In the genomic region with DNA sequence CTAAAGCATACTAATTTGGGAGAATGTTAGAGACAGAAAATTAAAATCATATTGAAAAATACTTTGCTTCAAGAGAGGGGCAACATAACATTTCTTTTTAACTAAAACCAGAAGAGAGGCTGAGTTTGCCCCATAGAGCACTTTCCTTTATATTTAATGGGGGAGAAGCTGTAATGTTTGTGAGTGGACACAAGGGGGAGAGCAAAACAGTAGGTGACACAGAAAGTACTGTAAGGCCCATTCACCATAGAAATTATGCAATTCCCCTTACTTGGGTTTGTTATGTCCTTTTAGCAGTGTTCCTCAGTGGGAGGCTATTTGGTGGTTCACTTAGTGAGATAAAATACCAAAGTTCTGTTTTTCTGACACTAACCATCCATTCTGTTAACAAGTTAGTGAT, we compare ENCODE assay signal across 9 mouse cellular contexts. TPM values are rescaled to one million over a fixed set of nuclear protein-coding genes. Genes with fewer than 3 reads are reported as not detected.
DNase-seq lines count a peak whose midpoint lies in the region; ATAC-seq lines count a peak whose summit lies in the region.
"Had no signal": no experiment of that assay in that cellular context is flagged by ENCODE, and none has a peak within 500 bp of the region (broad histone marks: within the 10 kb centered on the region; RNA-seq: fewer than 3 reads in every experiment).

No protein-coding gene starts in this region.

- DNase-seq in hindbrain, embryonic 14.5 days (ENCODE audit: low spot score): peak; percentile 50
- DNase-seq in neural tube, embryonic 11.5 days (ENCODE audit: low spot score): no peak
- DNase-seq in neural tube, embryonic 10.5 days (ENCODE audit: extremely low spot score, low spot score): no peak
- DNase-seq in embryo, embryonic 10.5 days (ENCODE audit: low spot score): peak; percentile 17
- DNase-seq in spleen, adult 12 weeks (ENCODE audit: low spot score): no peak
- no peak for DNase-seq in urinary bladder, postnatal 4 days (ENCODE audit: low spot score in 2 of 2)

- no peaks in the 10 kb centered on the region for H3K9me3 ChIP-seq in hindbrain, embryonic 14.5 days (ENCODE audit: control insufficient read depth, low read length)
- no peaks in the 10 kb centered on the region for H3K9me3 ChIP-seq in hindbrain, embryonic 13.5 days
- no peaks in the 10 kb centered on the region for H3K9me3 ChIP-seq in neural tube, embryonic 11.5 days (ENCODE audit: control insufficient read depth, low read length)

- no peaks in the 10 kb centered on the region for H3K4me1 ChIP-seq in hindbrain, embryonic 14.5 days (replicated peaks; ENCODE audit: control insufficient read depth, insufficient read depth, low read length)
- H3K4me1 ChIP-seq in hindbrain, embryonic 13.5 days (replicated peaks): no peaks in the 10 kb centered on the region
- H3K4me1 ChIP-seq in neural tube, embryonic 11.5 days (ENCODE audit: control insufficient read depth, insufficient read depth, low read length): no peaks in the 10 kb centered on the region

- no peaks in the 10 kb centered on the region for H3K36me3 ChIP-seq in hindbrain, embryonic 14.5 days (replicated peaks; ENCODE audit: control insufficient read depth, insufficient read depth)
- H3K36me3 ChIP-seq in hindbrain, embryonic 13.5 days: no peaks in the 10 kb centered on the region
- no peaks in the 10 kb centered on the region for H3K36me3 ChIP-seq in neural tube, embryonic 11.5 days (ENCODE audit: control insufficient read depth, insufficient read depth, low read length)

- no peaks in the 10 kb centered on the region for H3K27me3 ChIP-seq in hindbrain, embryonic 14.5 days (ENCODE audit: control insufficient read depth, insufficient read depth, low read length)
- H3K27me3 ChIP-seq in hindbrain, embryonic 13.5 days: no peaks in the 10 kb centered on the region
- H3K27me3 ChIP-seq in neural tube, embryonic 11.5 days (ENCODE audit: control insufficient read depth, insufficient read depth, low read length): no peaks in the 10 kb centered on the region

- no peak overlapping the region for H3K9ac ChIP-seq in hindbrain, embryonic 14.5 days
- H3K9ac ChIP-seq in hindbrain, embryonic 13.5 days: no peak overlapping the region
- H3K9ac ChIP-seq in neural tube, embryonic 11.5 days (ENCODE audit: low read length): no peak overlapping the region

- no peak for ATAC-seq in hindbrain, embryonic 14.5 days (ENCODE audit: low FRiP score)
- ATAC-seq in hindbrain, embryonic 13.5 days (ENCODE audit: low FRiP score): no peak
- peak; percentile 20; the same call in 1 of the 2 replicates for ATAC-seq in neural tube, embryonic 11.5 days (ENCODE audit: insufficient read depth, low FRiP score, low TSS enrichment)

- H3K4me2 ChIP-seq in hindbrain, embryonic 14.5 days (replicated peaks): no peak overlapping the region
- H3K4me2 ChIP-seq in hindbrain, embryonic 13.5 days: no peak overlapping the region
- no peak overlapping the region for H3K4me2 ChIP-seq in neural tube, embryonic 11.5 days (ENCODE audit: low read depth)

- no peak overlapping the region for H3K27ac ChIP-seq in hindbrain, embryonic 14.5 days
- no peak overlapping the region for H3K27ac ChIP-seq in hindbrain, embryonic 13.5 days
- no peak overlapping the region for H3K27ac ChIP-seq in neural tube, embryonic 11.5 days (ENCODE audit: low read depth, low read length)

- no peak overlapping the region for H3K4me3 ChIP-seq in hindbrain, embryonic 14.5 days (replicated peaks; ENCODE audit: low read length)
- H3K4me3 ChIP-seq in hindbrain, embryonic 13.5 days: no peak overlapping the region
- no peak overlapping the region for H3K4me3 ChIP-seq in neural tube, embryonic 11.5 days (ENCODE audit: low read depth, low read length)

RNA-seq across cellular contexts. Expression of a gene that starts 14.7 kb away (rescaled TPM):
- 0.05 TPM in 1 of 2 replicates, not detected in the other for polyA plus RNA-seq in hindbrain, embryonic 14.5 days (2014; fragmentation: Nextera tagmentation; extraction: Ambion mirVana)
- polyA plus RNA-seq in hindbrain, embryonic 13.5 days (2015; fragmentation: Nextera tagmentation; extraction: Ambion mirVana): not detected in 2 replicates
- not detected in 2 replicates for polyA plus RNA-seq in neural tube, embryonic 11.5 days (2014; fragmentation: Nextera tagmentation; extraction: Ambion mirVana)
- polyA plus RNA-seq: limb, embryonic 11.5 days; thymus, postnatal 0 days had no signal

RNA-seq across cellular contexts. Expression of a gene that starts 32.8 kb away (rescaled TPM):
- 0.86 and 1.5 TPM in 2 replicates for polyA plus RNA-seq in hindbrain, embryonic 14.5 days (2014; fragmentation: Nextera tagmentation; extraction: Ambion mirVana)
- 2.1 and 2.4 TPM in 2 replicates for polyA plus RNA-seq in hindbrain, embryonic 13.5 days (2015; fragmentation: Nextera tagmentation; extraction: Ambion mirVana)
- 1.6 and 1.8 TPM in 2 replicates for polyA plus RNA-seq in neural tube, embryonic 11.5 days (2014; fragmentation: Nextera tagmentation; extraction: Ambion mirVana)

Comparison
In these comparisons a context has a peak if more than half of its experiments do, and no peak if none do; other contexts are left out.
1. DNase-seq: peak in hindbrain, embryonic 14.5 days (single experiment) and embryo, embryonic 10.5 days (single experiment); none in neural tube, embryonic 11.5 days (single experiment), neural tube, embryonic 10.5 days (single experiment), spleen, adult 12 weeks (single experiment) and urinary bladder, postnatal 4 days (0 of 2).